In the genomic region with DNA sequence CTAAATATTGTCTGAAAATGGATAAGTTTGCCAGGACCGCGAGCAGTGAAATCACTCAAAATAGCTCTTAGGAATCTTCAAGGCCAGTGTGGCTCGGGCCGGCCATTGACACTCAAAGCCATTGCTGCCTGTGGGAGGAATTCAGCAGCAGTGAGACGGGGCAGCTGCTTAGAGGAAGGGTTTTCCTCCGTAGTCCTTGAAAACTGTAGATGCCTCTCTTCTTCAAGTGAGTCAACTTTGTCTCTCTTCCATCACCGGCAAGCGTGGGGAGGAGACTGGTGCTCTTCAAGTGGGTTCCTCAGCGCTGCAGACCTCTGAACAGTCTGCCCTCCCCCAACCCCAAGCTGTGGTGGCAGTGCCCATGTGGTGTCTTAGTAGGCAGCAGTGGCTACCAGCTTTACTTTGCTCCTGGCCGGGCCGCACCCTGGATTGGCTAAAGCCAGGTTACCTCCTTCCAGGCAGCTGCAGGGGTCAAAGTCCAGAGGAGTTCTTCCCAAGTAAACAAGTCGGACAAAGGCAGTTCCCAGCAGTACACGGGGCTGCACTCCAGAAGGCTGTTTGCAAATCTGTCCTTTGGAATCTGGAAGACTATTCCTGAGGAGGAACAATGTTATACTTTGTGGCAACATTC, we compare ENCODE assay signal across 11 mouse cellular contexts. TPM values are rescaled to one million over a fixed set of nuclear protein-coding genes. Genes with fewer than 3 reads are reported as not detected.
DNase-seq lines count a peak whose midpoint lies in the region; ATAC-seq and TF ChIP-seq lines count a peak whose summit lies in the region.
"Had no signal": no experiment of that assay in that cellular context is flagged by ENCODE, and none has a peak within 500 bp of the region (broad histone marks: within the 10 kb centered on the region; RNA-seq: fewer than 3 reads in every experiment).

No protein-coding gene starts in this region.

- no peaks in the 10 kb centered on the region for H3K36me3 ChIP-seq in spleen, adult 2 months (ENCODE audit: control insufficient read depth, insufficient read depth, low read length)
- no peaks in the 10 kb centered on the region; the same call in 1 of the 2 replicates for H3K36me3 ChIP-seq in intestine, embryonic 16.5 days (ENCODE audit: control insufficient read depth, insufficient read depth, low read length)
- no peaks in the 10 kb centered on the region for H3K36me3 ChIP-seq in forebrain, embryonic 14.5 days (ENCODE audit: control insufficient read depth, insufficient read depth, low read length)
- H3K36me3 ChIP-seq: G1E; midbrain, embryonic 12.5 days had no signal

- 0 out of 2 replicates have a peak overlapping the region, but pooled peaks have one; percentile 18 for H3K27ac ChIP-seq in spleen, adult 2 months (ENCODE audit: insufficient read depth, low read length)
- H3K27ac ChIP-seq in intestine, embryonic 16.5 days (ENCODE audit: low read length): peak overlapping the region; percentile 93
- no peak overlapping the region for H3K27ac ChIP-seq in forebrain, embryonic 14.5 days (ENCODE audit: low read depth, low read length)
- no peak overlapping the region for H3K27ac ChIP-seq in left cerebral cortex, adult 2 months
- H3K27ac ChIP-seq: midbrain, embryonic 12.5 days had no signal

- intact Hi-C loops in left cerebral cortex, postnatal 36 days (cut with DNase I): loop anchor here (5.0 kb wide), 1 partner anchor 361 kb away; no protein-coding TSS in a partner anchor
- intact Hi-C loops in left cerebral cortex, adult 2 months (cut with DNase I): loop anchor here (5.0 kb wide), 1 partner anchor 481 kb away; no protein-coding TSS in a partner anchor

- peak; percentile 86 for ATAC-seq in intestine, embryonic 16.5 days
- no peak for ATAC-seq in forebrain, embryonic 14.5 days

- TF ChIP-seq CTCF in spleen, adult 2 months (IDR thresholded peaks at IDR 0.05; ENCODE audit: extremely low read depth, insufficient read depth, insufficient read length, insufficient replicate concordance): no peak
- no peak for TF ChIP-seq CTCF in left cerebral cortex, adult 2 months (IDR thresholded peaks at IDR 0.05)

- H3K4me1 ChIP-seq in spleen, adult 2 months (ENCODE audit: control insufficient read depth, insufficient read depth, insufficient read length): no peaks in the 10 kb centered on the region; the same call in 1 of the 2 replicates
- H3K4me1 ChIP-seq in intestine, embryonic 16.5 days (ENCODE audit: control insufficient read depth, insufficient read depth, low read length): peaks cover 16% of the 10 kb centered on the region; the same call in 1 of the 2 replicates
- H3K4me1 ChIP-seq in forebrain, embryonic 14.5 days (ENCODE audit: control insufficient read depth, insufficient read depth, low read length): no peaks in the 10 kb centered on the region
- H3K4me1 ChIP-seq: midbrain, embryonic 12.5 days had no signal

- no peak for TF ChIP-seq POLR2A in spleen, adult 2 months (IDR thresholded peaks at IDR 0.05; ENCODE audit: low read depth, low read length)

- peaks cover 5% of the 10 kb centered on the region for H3K9me3 ChIP-seq in intestine, embryonic 16.5 days (ENCODE audit: control insufficient read depth, low read length)
- no peaks in the 10 kb centered on the region for H3K9me3 ChIP-seq in forebrain, embryonic 14.5 days (replicated peaks; ENCODE audit: control insufficient read depth, low read length)
- H3K9me3 ChIP-seq: G1E had no signal

- peak overlapping the region; percentile 44 for H3K4me2 ChIP-seq in intestine, embryonic 16.5 days (ENCODE audit: low read depth, low read length)
- no peak overlapping the region for H3K4me2 ChIP-seq in forebrain, embryonic 14.5 days (ENCODE audit: low read length)
- H3K4me2 ChIP-seq: midbrain, embryonic 12.5 days had no signal

- WGBS in spleen, adult 2 months: 89% methylated on average over 13 of the region's 13 CpGs
- 40% methylated on average over 13 of the region's 13 CpGs for WGBS in intestine, embryonic 16.5 days
- 87% methylated on average over 13 of the region's 13 CpGs for WGBS in forebrain, embryonic 14.5 days

- no peak overlapping the region for H3K4me3 ChIP-seq in spleen, adult 2 months (ENCODE audit: extremely low read depth, insufficient read depth, insufficient read length)
- H3K4me3 ChIP-seq in intestine, embryonic 16.5 days (ENCODE audit: low read length): peak overlapping the region; percentile 41
- no peak overlapping the region for H3K4me3 ChIP-seq in forebrain, embryonic 14.5 days (ENCODE audit: low read depth, low read length)
- no peak overlapping the region for H3K4me3 ChIP-seq in left cerebral cortex, adult 2 months
- H3K4me3 ChIP-seq: midbrain, embryonic 12.5 days had no signal

- peak overlapping the region; percentile 61 for H3K9ac ChIP-seq in intestine, embryonic 16.5 days (ENCODE audit: low read depth, low read length)
- H3K9ac ChIP-seq in forebrain, embryonic 14.5 days (ENCODE audit: low read length): no peak overlapping the region
- H3K9ac ChIP-seq: midbrain, embryonic 12.5 days had no signal

- H3K27me3 ChIP-seq in spleen, adult 2 months (ENCODE audit: control insufficient read depth, insufficient read depth, low read length): no peaks in the 10 kb centered on the region
- no peaks in the 10 kb centered on the region for H3K27me3 ChIP-seq in intestine, embryonic 16.5 days (replicated peaks; ENCODE audit: control insufficient read depth, insufficient read depth, low read length)
- no peaks in the 10 kb centered on the region for H3K27me3 ChIP-seq in forebrain, embryonic 14.5 days (replicated peaks; ENCODE audit: control insufficient read depth, insufficient read depth, low read length)

- no peak for DNase-seq in spleen, adult 2 months (ENCODE audit: low read depth in 1 of 2, low spot score in 2 of 2)
- DNase-seq in spleen, postnatal 4 days (ENCODE audit: low spot score in 2 of 2): no peak
- DNase-seq in liver: peak; percentile 30
- DNase-seq in left cerebral cortex, postnatal 36 days (ENCODE audit: low spot score in 2 of 2): no peak
- DNase-seq in forebrain, embryonic 14.5 days (ENCODE audit: low spot score): no peak
- no peak for DNase-seq in layer of hippocampus, postnatal 10 days (ENCODE audit: low spot score in 2 of 2)
- DNase-seq in left cerebral cortex, adult 2 months (ENCODE audit: extremely low spot score in 1 of 2, low spot score in 2 of 2): no peak
- DNase-seq: layer of hippocampus, postnatal 36 days had no signal

RNA-seq across cellular contexts. Expression of gene Adm, which starts 21.1 kb away (rescaled TPM):
- polyA plus RNA-seq in spleen, adult 2 months (2012; rRNA removed): 3.5 and 5.4 TPM in 2 replicates
- polyA plus RNA-seq in intestine, embryonic 16.5 days (2015; fragmentation: Nextera tagmentation; extraction: Ambion mirVana): 5.4 and 5.8 TPM in 2 replicates
- total RNA-seq in left cerebral cortex, postnatal 36 days (2021): 1 to 10 TPM; 2.4 to 2.9 TPM
- 1.6 and 1.8 TPM in 2 replicates for polyA plus RNA-seq in forebrain, embryonic 14.5 days (2014; fragmentation: Nextera tagmentation; extraction: Ambion mirVana)
- total RNA-seq in layer of hippocampus, postnatal 10 days (2021): 1 to 10 TPM; 1.6 to 1.7 TPM
- 1 to 10 TPM; 2.8 to 3.4 TPM for total RNA-seq in left cerebral cortex, adult 2 months (2021)
- total RNA-seq: G1E had no signal
- polyA plus RNA-seq: G1E had no signal

RNA-seq across cellular contexts. Expression of gene Sbf2, which starts 33.8 kb away (rescaled TPM):
- polyA plus RNA-seq in spleen, adult 2 months (2012; rRNA removed): 5.0 and 5.5 TPM in 2 replicates
- polyA plus RNA-seq in intestine, embryonic 16.5 days (2015; fragmentation: Nextera tagmentation; extraction: Ambion mirVana): 24.7 and 26.6 TPM in 2 replicates
- 10 to 100 TPM; 46.1 to 69.2 TPM for total RNA-seq in left cerebral cortex, postnatal 36 days (2021)
- polyA plus RNA-seq in forebrain, embryonic 14.5 days (2014; fragmentation: Nextera tagmentation; extraction: Ambion mirVana): 44.0 and 60.8 TPM in 2 replicates
- 10 to 100 TPM; 82.9 to 86.0 TPM for total RNA-seq in layer of hippocampus, postnatal 10 days (2021)
- total RNA-seq in left cerebral cortex, adult 2 months (2021): 10 to 100 TPM; 54.7 to 55.2 TPM
- polyA plus RNA-seq: G1E had no signal

Comparison
In these comparisons a context has a peak if more than half of its experiments do, and no peak if none do; other contexts are left out.
1. H3K27ac ChIP-seq: peak in spleen, adult 2 months (single experiment) and intestine, embryonic 16.5 days (single experiment); none in forebrain, embryonic 14.5 days (single experiment) and left cerebral cortex, adult 2 months (single experiment).